ENCODE assay signal across 8 mouse cellular contexts in the genomic region with DNA sequence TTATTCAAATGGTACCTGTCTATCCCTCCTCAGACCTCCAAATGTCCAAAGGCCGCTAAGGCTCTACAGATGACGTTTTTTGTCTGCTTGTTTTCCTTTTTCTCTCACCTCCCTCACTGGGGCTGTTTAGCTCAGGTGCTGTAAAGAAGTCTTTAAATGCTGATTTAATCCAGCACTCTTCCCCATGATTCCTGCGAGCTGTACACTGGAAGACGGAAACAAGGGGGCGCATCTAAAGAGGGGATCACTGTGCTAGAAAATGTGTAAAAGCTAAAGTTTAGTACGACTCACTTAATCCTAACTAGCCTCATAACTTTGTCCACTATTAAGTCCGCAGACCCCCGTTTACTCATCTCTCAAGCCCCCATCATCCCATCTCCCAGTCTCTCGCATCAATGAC. TPM values are rescaled to one million over a fixed set of nuclear protein-coding genes. Genes with fewer than 3 reads are reported as not detected.
DNase-seq lines count a peak whose midpoint lies in the region; ATAC-seq and TF ChIP-seq lines count a peak whose summit lies in the region.

No protein-coding gene starts in this region.

- H3K9me3 ChIP-seq in heart, embryonic 15.5 days (replicated peaks), result no peaks in the 10 kb centered on the region
- no peaks in the 10 kb centered on the region for H3K9me3 ChIP-seq in forebrain, embryonic 15.5 days
- H3K9me3 ChIP-seq in liver, embryonic 14.5 days (ENCODE audit: control insufficient read depth, low read length), result no peaks in the 10 kb centered on the region

- TF ChIP-seq EP300 in liver, embryonic 14.5 days (IDR thresholded peaks at IDR 0.05; ENCODE audit: low read depth), result no peak

- H3K36me3 ChIP-seq in heart, embryonic 15.5 days, result no peaks in the 10 kb centered on the region
- no peaks in the 10 kb centered on the region for H3K36me3 ChIP-seq in forebrain, embryonic 15.5 days
- H3K36me3 ChIP-seq in liver, embryonic 14.5 days (replicated peaks; ENCODE audit: control insufficient read depth, insufficient read depth, low read depth), result no peaks in the 10 kb centered on the region

- H3K9ac ChIP-seq in heart, embryonic 15.5 days, result peak overlapping the region; percentile 42
- peak overlapping the region; percentile 51 for H3K9ac ChIP-seq in forebrain, embryonic 15.5 days (replicated peaks)
- peak overlapping the region; percentile 54 for H3K9ac ChIP-seq in liver, embryonic 14.5 days (replicated peaks)

- 26% methylated on average over 9 of the region's 9 CpGs for WGBS in heart, embryonic 15.5 days
- WGBS in forebrain, embryonic 15.5 days, result 29% methylated on average over 9 of the region's 9 CpGs
- WGBS in liver, embryonic 14.5 days (ENCODE audit: insufficient replicate concordance), result 14% methylated on average over 9 of the region's 9 CpGs

- ATAC-seq in heart, embryonic 15.5 days (replicated peaks; ENCODE audit: insufficient number of reproducible peaks, insufficient read depth, low FRiP score, low read depth), result peak; percentile 10; the same call in 1 of the 2 replicates
- peak; percentile 74 for ATAC-seq in forebrain, embryonic 15.5 days (replicated peaks)
- ATAC-seq in liver, embryonic 14.5 days (ENCODE audit: insufficient read depth), result peak; percentile 51; the same call in 1 of the 2 replicates

- H3K4me3 ChIP-seq in heart, embryonic 15.5 days, result peak overlapping the region; percentile 63
- H3K4me3 ChIP-seq in forebrain, embryonic 15.5 days, result peak overlapping the region; percentile 57
- peak overlapping the region; percentile 57 to 97 for H3K4me3 ChIP-seq in liver, embryonic 14.5 days (ENCODE audit: insufficient read depth in 1 of 2, low read depth in 2 of 2, low read length in 2 of 2)

- H3K27me3 ChIP-seq in heart, embryonic 15.5 days, result no peaks in the 10 kb centered on the region
- no peaks in the 10 kb centered on the region for H3K27me3 ChIP-seq in forebrain, embryonic 15.5 days
- H3K27me3 ChIP-seq in liver, embryonic 14.5 days (ENCODE audit: control insufficient read depth, insufficient read depth, low read length), result no peaks in the 10 kb centered on the region

- DNase-seq in heart, adult 8-10 months (ENCODE audit: low spot score), result no peak
- peak; percentile 14 for DNase-seq in MN1 (ENCODE audit: low spot score)
- peak in 1 of 3 experiments; percentile 4 for DNase-seq in liver, embryonic 14.5 days (ENCODE audit: low read depth in 3 of 3, low spot score in 3 of 3)
- no peak for DNase-seq in right cerebral cortex, adult 2 months (ENCODE audit: low spot score in 2 of 2)
- no peak for DNase-seq in B cell, adult 2 months
- DNase-seq in cerebellum, adult 11 months, result no peak

- H3K4me1 ChIP-seq in heart, embryonic 15.5 days (replicated peaks), result no peaks in the 10 kb centered on the region
- no peaks in the 10 kb centered on the region for H3K4me1 ChIP-seq in forebrain, embryonic 15.5 days
- no peaks in the 10 kb centered on the region for H3K4me1 ChIP-seq in liver, embryonic 14.5 days (replicated peaks; ENCODE audit: control insufficient read depth in 2 of 2, insufficient read depth in 2 of 2, low read length in 1 of 2)

- no peak for TF ChIP-seq CTCF in liver, embryonic 14.5 days (IDR thresholded peaks at IDR 0.05; ENCODE audit: low read depth)

- H3K4me2 ChIP-seq in heart, embryonic 15.5 days, result peak overlapping the region; percentile 51
- peak overlapping the region; percentile 49 for H3K4me2 ChIP-seq in forebrain, embryonic 15.5 days (replicated peaks)
- H3K4me2 ChIP-seq in liver, embryonic 14.5 days (ENCODE audit: low read depth), result peak overlapping the region; percentile 58

- H3K27ac ChIP-seq in heart, embryonic 15.5 days, result no peak overlapping the region
- peak overlapping the region; percentile 72 for H3K27ac ChIP-seq in forebrain, embryonic 15.5 days (replicated peaks)
- no peak overlapping the region for H3K27ac ChIP-seq in liver, embryonic 14.5 days

RNA-seq across cellular contexts. Expression of a gene that starts 0.7 kb away (rescaled TPM):
- polyA plus RNA-seq in heart, embryonic 15.5 days (2015; fragmentation: Nextera tagmentation; extraction: Ambion mirVana), result 4.4 and 4.5 TPM in 2 replicates
- 1 to 10 TPM; 2.0 to 3.6 (median 3.2) TPM for total RNA-seq in heart, adult 8-10 months (2022)
- 9.1 and 9.7 TPM in 2 replicates for polyA plus RNA-seq in forebrain, embryonic 15.5 days (2015; fragmentation: Nextera tagmentation; extraction: Ambion mirVana)
- 0.79 and 1.6 TPM in 2 replicates for polyA plus RNA-seq in liver, embryonic 14.5 days (2012; rRNA removed)
- polyA plus RNA-seq in liver, embryonic 14.5 days (2014; fragmentation: Nextera tagmentation; extraction: Ambion mirVana), result 1.8 and 2.0 TPM in 2 replicates

RNA-seq across cellular contexts. Expression of a gene that starts 6.7 kb away (rescaled TPM):
- not detected in 2 replicates for polyA plus RNA-seq in heart, embryonic 15.5 days (2015; fragmentation: Nextera tagmentation; extraction: Ambion mirVana)
- not detected for total RNA-seq in heart, adult 8-10 months (2022)
- not detected in 2 replicates for polyA plus RNA-seq in forebrain, embryonic 15.5 days (2015; fragmentation: Nextera tagmentation; extraction: Ambion mirVana)
- polyA plus RNA-seq in liver, embryonic 14.5 days (2012; rRNA removed), result not detected in 2 replicates
- not detected in 2 replicates for polyA plus RNA-seq in liver, embryonic 14.5 days (2014; fragmentation: Nextera tagmentation; extraction: Ambion mirVana)

RNA-seq across cellular contexts. Expression of a gene that starts 27.9 kb away (rescaled TPM):
- 0.58 and 0.77 TPM in 2 replicates for polyA plus RNA-seq in heart, embryonic 15.5 days (2015; fragmentation: Nextera tagmentation; extraction: Ambion mirVana)
- total RNA-seq in heart, adult 8-10 months (2022), result 1 to 10 TPM in 1 of 4 experiments, under 1 TPM in 3; 0.24 to 1.1 (median 0.39) TPM
- 2.3 and 3.5 TPM in 2 replicates for polyA plus RNA-seq in forebrain, embryonic 15.5 days (2015; fragmentation: Nextera tagmentation; extraction: Ambion mirVana)
- polyA plus RNA-seq in liver, embryonic 14.5 days (2012; rRNA removed), result 0.01 and 0.02 TPM in 2 replicates
- polyA plus RNA-seq in liver, embryonic 14.5 days (2014; fragmentation: Nextera tagmentation; extraction: Ambion mirVana), result 0.05 and 0.14 TPM in 2 replicates

RNA-seq across cellular contexts. Expression of a gene that starts 54.2 kb away (rescaled TPM):
- polyA plus RNA-seq in heart, embryonic 15.5 days (2015; fragmentation: Nextera tagmentation; extraction: Ambion mirVana), result not detected in 2 replicates
- total RNA-seq in heart, adult 8-10 months (2022), result not detected
- not detected in 2 replicates for polyA plus RNA-seq in forebrain, embryonic 15.5 days (2015; fragmentation: Nextera tagmentation; extraction: Ambion mirVana)
- polyA plus RNA-seq in liver, embryonic 14.5 days (2012; rRNA removed), result not detected in 2 replicates
- polyA plus RNA-seq in liver, embryonic 14.5 days (2014; fragmentation: Nextera tagmentation; extraction: Ambion mirVana), result not detected in 2 replicates

Comparison
In these comparisons a context has a peak if more than half of its experiments do, and no peak if none do; other contexts are left out.
1. ATAC-seq: peak in every context shown above with its lines; median percentile 74 in forebrain, embryonic 15.5 days; 51 in liver, embryonic 14.5 days; 10 in heart, embryonic 15.5 days.